Mouse (Mus musculus) heart, adult 2 months (tissue): Measurements from ENCODE around the gene Katna1. TPM values are rescaled to one million over a fixed set of nuclear protein-coding genes. Genes with fewer than 3 reads are reported as not detected.

ENCODE experiments used
- DNase-seq, 2 experiments: peaks; one replicate each; pipeline ENCODE4 v3.0.0; 2021
- H3K27ac ChIP-seq: fragments of 200-600 bp; 2 replicates; pipeline ENCODE4 v1.8.1; 2022
- H3K27me3 ChIP-seq: fragments of 200-500 bp; 2 replicates; pipeline ENCODE4 v1.6.1; 2012; ENCODE audit warnings: mild to moderate bottlenecking, low read length, inconsistent platforms, mixed read lengths; ENCODE audit not compliant: control insufficient read depth, insufficient read depth
- H3K36me3 ChIP-seq: fragments of 200-500 bp; 2 replicates; pipeline ENCODE4 v1.6.1; 2012; ENCODE audit warnings: low read length, inconsistent platforms; ENCODE audit not compliant: control insufficient read depth, insufficient read depth
- H3K4me1 ChIP-seq: fragments of 200-500 bp; 2 replicates; pipeline ENCODE4 v1.6.1; 2011; ENCODE audit warnings: low read length; ENCODE audit not compliant: control insufficient read depth, insufficient read depth
- H3K4me3 ChIP-seq: fragments of 200-600 bp; 2 replicates; pipeline ENCODE4 v1.8.1; 2022
- H3K79me2 ChIP-seq: fragments of 200-500 bp; replicated peaks from 2 replicates; pipeline ENCODE4 v1.6.1; 2012; ENCODE audit warnings: mild to moderate bottlenecking, inconsistent platforms, low read length, moderate library complexity, mixed read lengths; ENCODE audit not compliant: control insufficient read depth, insufficient read depth
- H3K9ac ChIP-seq: fragments of 200-500 bp; 2 replicates; pipeline ENCODE4 v1.6.1; 2012; ENCODE audit warnings: low read depth, mild to moderate bottlenecking, control low read depth, inconsistent platforms, low read length, mixed read lengths
- CTCF ChIP-seq: fragments of 200-600 bp; IDR thresholded peaks from 2 replicates; pipeline ENCODE4 v1.8.1; 2022; ENCODE audit warnings: antibody characterized with exemption, mild to moderate bottlenecking, moderate library complexity
- EP300 ChIP-seq: fragments of 200-500 bp; IDR thresholded peaks from 2 replicates; pipeline ENCODE4 v1.6.1; 2011; ENCODE audit warnings: low read depth, low read length, control low read depth; ENCODE audit not compliant: insufficient read depth
- POLR2A ChIP-seq: fragments of 200-500 bp; IDR thresholded peaks from 2 replicates; pipeline ENCODE4 v1.6.1; 2011; ENCODE audit warnings: mild to moderate bottlenecking, low read depth, low read length, control low read depth; ENCODE audit not compliant: insufficient read depth
- WGBS: fragments of 180-500 bp; shearing (Covaris S2); methylation state at CpG from one replicate; pipeline ENCODE4 v1.1.7; 2018; 5-methylcytosine and 5-hydroxymethylcytosine counted together
- intact Hi-C: fragments of 180-260 bp; cut with DNase I; formaldehyde crosslinking; loops from one replicate; pipeline ENCODE4 v1.15.1; 2025
- polyA plus RNA-seq: library from polyadenylated mRNA; depleted of rRNA; stranded (reverse); fragments of >200 nt; gene quantifications from 2 replicates; pipeline ENCODE4 v1.2.3, GENCODE M21; 2012
- total RNA-seq, 2 experiments: library from RNA; stranded (reverse); gene quantifications; 2 replicates each; pipeline ENCODE4 v1.2.3; 2021

The Katna1 gene
- total and polyA plus RNA-seq, 3 experiments = 3.7 to 14.2 (median 11.9) TPM

DNA sequence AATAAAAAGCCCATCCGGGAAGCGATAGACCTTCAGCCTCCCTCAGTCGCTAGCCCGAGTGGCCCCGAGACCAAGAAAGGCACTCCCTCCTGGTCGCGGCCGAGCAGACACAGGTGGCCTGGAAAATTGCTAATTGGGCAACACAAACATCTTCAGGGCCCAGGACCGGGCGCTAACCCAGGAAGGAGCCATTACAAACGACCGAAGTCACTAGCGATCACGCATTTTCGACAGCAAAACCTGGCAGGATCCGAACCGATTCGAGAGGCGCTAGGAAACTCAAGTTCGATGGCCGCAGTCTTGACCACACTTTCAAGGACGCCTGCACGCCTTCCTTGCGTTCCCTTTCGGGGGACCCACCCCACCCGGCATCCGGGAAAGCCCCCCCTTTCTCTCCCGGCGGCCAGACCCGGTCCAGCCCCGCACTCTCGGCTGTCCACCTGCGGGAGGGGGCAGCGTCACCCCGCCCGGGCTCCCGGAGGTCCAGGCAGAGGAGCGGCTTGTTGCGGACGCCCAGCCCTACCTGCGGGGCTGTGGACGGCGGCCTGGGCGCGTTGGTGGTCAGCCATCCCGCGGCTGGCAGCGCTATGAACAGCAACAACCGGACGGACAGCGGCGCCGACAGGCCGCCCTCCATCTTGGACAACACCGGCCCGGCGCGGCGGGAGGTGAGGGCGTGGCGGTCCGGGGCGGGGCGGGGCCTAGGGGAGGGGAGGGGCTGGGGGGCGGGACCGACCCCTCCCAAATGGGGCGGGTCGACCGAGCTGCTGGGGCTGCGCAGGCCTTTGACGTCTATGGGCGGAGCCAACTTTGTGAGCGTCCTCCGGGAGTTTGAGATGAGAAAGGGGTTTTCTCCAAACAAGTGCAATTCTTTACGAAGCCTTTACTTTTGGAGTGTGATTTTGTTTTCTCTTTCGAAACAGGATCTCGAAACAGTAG is 54.7 kb downstream of the Katna1 start:
- H3K27ac ChIP-seq = peak overlapping the region; percentile 94
- TF ChIP-seq CTCF (no peak), POLR2A (peak; percentile 82), EP300 (no peak)
- H3K4me1 ChIP-seq = peaks cover 3% of the 10 kb centered on the region; the same call in 1 of the 2 replicates
- H3K27me3 ChIP-seq = no peaks in the 10 kb centered on the region
- intact Hi-C loops = loop anchor here (5.0 to 10.0 kb wide), 2 partner anchors 53 to 116 kb away; partner anchors contain the start of genes Katna1 and Nup43
- no peaks in the 10 kb centered on the region; the same call in 1 of the 2 replicates for H3K79me2 ChIP-seq
- DNase-seq = peak; percentile 92 to 93
- peak overlapping the region; percentile 79 for H3K9ac ChIP-seq
- WGBS = under 1% methylated on average over 63 of the region's 77 CpGs
- H3K36me3 ChIP-seq = peaks cover 21% of the 10 kb centered on the region
- peak overlapping the region; percentile 95 for H3K4me3 ChIP-seq

DNA sequence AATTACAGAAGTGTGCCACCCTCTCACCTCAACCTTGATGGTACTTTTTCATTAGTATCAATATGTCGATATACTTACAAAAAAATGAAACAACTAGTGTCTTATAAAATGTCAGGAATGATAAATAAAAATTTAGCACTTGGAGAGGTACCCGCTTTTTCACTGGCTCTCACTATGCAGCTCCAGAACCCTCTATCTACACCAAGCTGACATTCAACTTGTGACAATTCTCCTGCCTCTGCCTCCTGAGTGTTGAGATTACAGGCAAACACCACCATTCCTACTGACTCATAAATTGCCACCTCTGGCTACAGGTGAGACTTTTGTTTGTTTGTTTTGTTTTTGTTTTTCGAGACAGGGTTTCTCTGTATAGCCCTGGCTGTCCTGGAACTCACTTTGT is 55.4 kb downstream of the Katna1 start:
- no peak for TF ChIP-seq EP300
- TF ChIP-seq POLR2A = no peak
- TF ChIP-seq CTCF = no peak
- Histone ChIP-seq H3K27me3 (no peaks in the 10 kb centered on the region), H3K36me3 (peaks cover 16% of the 10 kb centered on the region), H3K27ac (peak overlapping the region; percentile 89), H3K4me3 (peak overlapping the region; percentile 95), H3K79me2 (no peaks in the 10 kb centered on the region; the same call in 1 of the 2 replicates), H3K9ac (peak overlapping the region; percentile 60), H3K4me1 (peaks cover 3% of the 10 kb centered on the region; the same call in 1 of the 2 replicates)
- intact Hi-C loops = loop anchor here (5.0 to 10.0 kb wide), 2 partner anchors 54 to 116 kb away; partner anchors contain the start of genes Katna1 and Nup43
- WGBS = 47% methylated on average over 3 of the region's 3 CpGs
- DNase-seq = no peak

DNA sequence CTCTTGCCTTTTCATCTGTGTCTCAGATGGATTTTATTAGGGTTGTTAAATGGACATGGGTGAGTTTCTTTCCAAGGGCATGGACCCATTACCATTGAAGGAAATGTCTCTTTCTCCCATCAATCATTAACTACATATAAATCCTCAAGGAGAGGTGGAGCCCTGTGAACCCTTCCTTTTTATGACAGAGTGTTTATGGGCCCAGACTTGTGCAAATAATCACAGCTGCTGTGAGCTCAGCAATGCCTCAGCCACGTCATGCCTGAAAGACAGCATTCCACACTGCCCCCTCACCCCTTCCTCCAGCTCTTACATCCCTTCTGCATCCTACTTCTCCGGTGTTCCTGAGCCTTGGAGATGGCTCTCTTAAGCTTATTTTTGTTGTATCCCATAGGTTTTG is 61.5 kb downstream of the Katna1 start:
- DNase-seq = no peak
- Histone ChIP-seq H3K36me3 (peaks cover 2% of the 10 kb centered on the region), H3K4me3 (no peak overlapping the region), H3K4me1 (no peaks in the 10 kb centered on the region; the same call in 1 of the 2 replicates), H3K27me3 (no peaks in the 10 kb centered on the region), H3K9ac (no peak overlapping the region), H3K27ac (no peak overlapping the region), H3K79me2 (no peaks in the 10 kb centered on the region)
- intact Hi-C loops = loop anchor here (10.0 kb wide), 1 partner anchor 123 kb away; the partner anchor contains the start of gene Nup43
- no peak for TF ChIP-seq POLR2A
- no peak for TF ChIP-seq CTCF
- TF ChIP-seq EP300 = no peak
- 36% methylated on average over 2 of the region's 2 CpGs for WGBS

DNA sequence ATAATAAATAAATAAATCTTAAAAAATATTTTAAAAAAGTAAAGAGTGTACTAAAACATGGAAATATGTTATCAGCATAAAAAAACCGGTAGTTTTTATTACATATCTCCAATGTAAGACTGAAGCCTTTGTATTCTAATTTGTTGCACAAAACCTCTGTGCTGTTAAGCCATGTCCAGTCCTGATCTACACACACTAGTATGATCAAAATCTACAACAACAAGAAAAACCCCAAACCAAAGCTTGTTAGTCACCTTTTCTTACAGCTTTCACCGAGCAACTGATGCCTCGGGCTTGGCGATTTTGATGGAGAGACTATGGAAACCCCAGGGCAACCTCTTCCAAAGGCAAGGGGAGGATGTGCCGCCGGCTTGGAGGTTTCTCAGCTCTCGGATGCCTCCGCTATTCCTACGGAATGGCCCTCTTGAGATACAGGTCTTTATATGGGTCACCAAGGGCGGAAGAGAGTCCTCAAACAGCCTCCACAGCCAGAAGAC is 66.5 kb downstream of the Katna1 start:
- no peaks in the 10 kb centered on the region for H3K27me3 ChIP-seq
- peaks cover 3% of the 10 kb centered on the region for H3K4me1 ChIP-seq
- peaks cover 7% of the 10 kb centered on the region for H3K36me3 ChIP-seq
- DNase-seq = no peak
- intact Hi-C loops = loop anchor here (2.0 to 10.0 kb wide), 3 partner anchors 14 to 162 kb away; partner anchors contain the start of genes Lats1, Pcmt1 and Tab2
- WGBS = under 1% methylated on average over 10 of the region's 10 CpGs
- peak overlapping the region; percentile 89 for H3K27ac ChIP-seq
- TF ChIP-seq POLR2A (no peak), CTCF (no peak), EP300 (no peak)
- H3K9ac ChIP-seq = peak overlapping the region; percentile 83
- H3K79me2 ChIP-seq = no peaks in the 10 kb centered on the region
- peak overlapping the region; percentile 91 for H3K4me3 ChIP-seq

DNA sequence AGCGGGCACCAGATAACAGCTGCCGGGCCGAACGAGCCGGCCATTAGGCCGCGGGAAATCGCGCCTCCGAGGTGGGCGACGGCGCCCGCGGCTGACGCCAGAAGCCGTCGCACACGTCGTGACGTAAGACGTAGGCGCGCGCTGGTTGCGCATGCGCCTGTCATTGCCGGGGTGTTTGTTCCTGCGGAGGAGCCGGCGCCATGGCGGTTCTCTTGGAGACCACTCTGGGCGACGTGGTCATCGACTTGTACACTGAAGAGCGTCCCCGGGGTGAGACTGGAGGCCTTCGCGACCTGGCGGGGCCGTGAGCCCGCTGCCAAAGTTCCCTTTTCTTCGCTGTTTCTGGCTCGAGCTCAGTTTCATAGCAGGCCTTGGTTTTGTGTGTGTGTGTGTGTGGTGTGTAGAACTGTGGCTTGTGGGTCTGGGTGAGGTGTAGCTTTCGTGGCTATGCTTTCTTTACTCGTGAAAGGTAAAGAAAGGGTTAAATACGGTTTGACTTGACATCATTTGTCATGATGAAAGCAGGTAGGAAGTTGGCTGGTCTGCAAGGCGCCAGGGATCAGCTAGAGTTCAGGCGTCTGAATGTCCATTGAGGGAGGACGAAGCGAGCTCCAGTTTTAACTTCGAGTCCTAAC is 67.1 kb downstream of the Katna1 start, which contains the start of the genes Ginm1 and Ppil4:
TSS of gene Ginm1 (minus strand) at position 74 of the 635 bp plus-strand sequence.
TSS of gene Ppil4 (plus strand) at position 141 of the 635 bp plus-strand sequence.
- Histone ChIP-seq H3K9ac (peak within 1 kb of the TSS; percentile 84), H3K27ac (peak within 1 kb of the TSS; percentile 89), H3K4me3 (peak within 1 kb of the TSS; percentile 91), H3K4me1 (peaks cover 3% of the 10 kb centered on the region), H3K27me3 (no peaks in the 10 kb centered on the region), H3K79me2 (no peaks in the 10 kb centered on the region), H3K36me3 (peaks cover 7% of the 10 kb centered on the region)
- under 1% methylated on average over 52 of the region's 52 CpGs for WGBS
- peak; percentile 93 to 95 for DNase-seq
- TF ChIP-seq CTCF (no peak), POLR2A (peak; percentile 95), EP300 (peak; percentile 66; the same call in 1 of the 2 replicates)
- intact Hi-C loops = loop anchor here (2.0 to 10.0 kb wide), 3 partner anchors 14 to 162 kb away; partner anchors contain the start of genes Lats1, Pcmt1 and Tab2
